Mouse (Mus musculus) heart, embryonic 16.5 days (tissue): ENCODE measurements around the gene Rbm34. TPM values are rescaled to one million over a fixed set of nuclear protein-coding genes. Genes with fewer than 3 reads are reported as not detected.
A peak's percentile ranks its signal among the peaks of the same experiment; 100 is the strongest.
"Not testable (repeated sequence)": the region's sequence is repeated elsewhere in the genome, so short reads cannot be mapped to it uniquely, and the experiment has no call there.

Experiments
- ATAC-seq: fragments of 200-750 bp; cut with Nextera tagmentation; replicated peaks from 2 replicates; pipeline ENCODE4 v1.8.0; 2017; ENCODE audit warnings: moderate number of reproducible peaks; ENCODE audit not compliant: insufficient read depth, low FRiP score; ENCODE audit errors: extremely low read depth
- H3K27ac ChIP-seq: fragments of 300-500 bp; sonication (generic); 2 replicates; pipeline ENCODE4 v1.5.1; 2014; ENCODE audit warnings: mild to moderate bottlenecking, low read length, control low read depth, moderate library complexity
- H3K27me3 ChIP-seq: fragments of 300-500 bp; sonication (generic); 2 replicates; pipeline ENCODE4 v1.6.1; 2014; ENCODE audit warnings: low read length, mixed read lengths; ENCODE audit not compliant: control insufficient read depth, insufficient read depth
- H3K36me3 ChIP-seq: fragments of 300-500 bp; sonication (generic); 2 replicates; pipeline ENCODE4 v1.6.1; 2014; ENCODE audit not compliant: control insufficient read depth, insufficient read depth
- H3K4me1 ChIP-seq: fragments of 300-500 bp; sonication (generic); 2 replicates; pipeline ENCODE4 v1.6.1; 2014; ENCODE audit warnings: low read length, mixed read lengths; ENCODE audit not compliant: control insufficient read depth, insufficient read depth
- H3K4me2 ChIP-seq: fragments of 300-500 bp; sonication (generic); 2 replicates; pipeline ENCODE4 v1.6.1; 2014; ENCODE audit warnings: low read depth, mild to moderate bottlenecking, control low read depth, low read length
- H3K4me3 ChIP-seq: fragments of 300-500 bp; sonication (generic); 2 replicates; pipeline ENCODE4 v1.5.1; 2014; ENCODE audit warnings: mild to moderate bottlenecking, control low read depth, low read length
- H3K9ac ChIP-seq: fragments of 300-500 bp; sonication (generic); 2 replicates; pipeline ENCODE4 v1.6.1; 2014; ENCODE audit warnings: low read length, control low read depth
- H3K9me3 ChIP-seq: fragments of 300-500 bp; sonication (generic); replicated peaks from 2 replicates; pipeline ENCODE4 v1.6.1; 2016; ENCODE audit warnings: low read length; ENCODE audit not compliant: control insufficient read depth
- WGBS: fragments of 180-500 bp; shearing (Covaris S2); extraction: QIAGEN DNeasy Blood & Tissue Kit; methylation state at CpG from one replicate; pipeline ENCODE4 v1.1.7; 2014; 5-methylcytosine and 5-hydroxymethylcytosine counted together
- polyA plus RNA-seq: library from polyadenylated mRNA; unstranded; fragments of >200 nt; fragmentation: Nextera tagmentation; extraction: Ambion mirVana; gene quantifications from 2 replicates; pipeline ENCODE4 v1.2.1, GENCODE M21; 2015

The Rbm34 gene
- polyA plus RNA-seq, 1 experiment from 2014 or later: 11.5 TPM

GRCm38 (mm10) chr8:126918356-126918755 lies 52.5 kb downstream of the Rbm34 start:
- no peaks in the 10 kb centered on the region for H3K36me3 ChIP-seq
- H3K27ac ChIP-seq: no peak overlapping the region; the same call in 1 of the 2 replicates
- 100% methylated on average over 1 of the region's 1 CpGs for WGBS
- no peak for ATAC-seq
- H3K4me3 ChIP-seq: no peak overlapping the region
- no peaks in the 10 kb centered on the region for H3K27me3 ChIP-seq
- peaks cover 39% of the 10 kb centered on the region for H3K4me1 ChIP-seq
- H3K9ac ChIP-seq: no peak overlapping the region
- no peak overlapping the region for H3K4me2 ChIP-seq
- H3K9me3 ChIP-seq: no peaks in the 10 kb centered on the region

- Histone ChIP-seq H3K4me1 (peaks cover 42% of the 10 kb centered on the region), H3K36me3 (no peaks in the 10 kb centered on the region), H3K4me2 (no peak overlapping the region), H3K27ac (peak overlapping the region; percentile 60), H3K4me3 (no peak overlapping the region), H3K27me3 (no peaks in the 10 kb centered on the region), H3K9me3 (no peaks in the 10 kb centered on the region), H3K9ac (no peak overlapping the region)
- ATAC-seq: no peak
- 23% methylated on average over 6 of the region's 6 CpGs for whole genome bisulfite sequencing
Observed at GRCm38 (mm10) chr8:126917179-126917905, 53.5 kb downstream of the Rbm34 start.

DNA sequence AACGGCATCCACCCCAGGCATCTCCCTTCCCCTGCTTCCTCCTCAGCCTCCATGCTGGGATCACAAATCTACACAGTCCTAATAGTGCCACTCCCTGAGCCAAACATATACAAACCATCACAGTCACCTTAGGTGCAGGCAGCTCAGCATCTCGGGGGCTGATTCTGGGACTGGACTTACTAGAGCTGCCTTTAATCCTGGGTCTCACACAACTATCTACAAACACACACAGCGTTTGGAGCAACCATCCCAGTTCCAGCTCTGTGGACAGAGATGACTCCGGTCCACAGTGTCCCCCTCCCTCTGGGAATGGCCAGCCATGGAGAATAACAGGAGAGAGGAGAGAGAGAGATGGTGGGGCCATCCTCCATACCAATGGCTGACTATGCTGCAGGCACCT lies 54.3 kb downstream of the Rbm34 start:
- 73% methylated on average over 4 of the region's 4 CpGs for WGBS
- H3K9me3 ChIP-seq: no peaks in the 10 kb centered on the region
- H3K9ac ChIP-seq: no peak overlapping the region
- H3K4me1 ChIP-seq: peaks cover 42% of the 10 kb centered on the region
- H3K36me3 ChIP-seq: no peaks in the 10 kb centered on the region
- ATAC-seq: no peak
- H3K27ac ChIP-seq: no peak overlapping the region
- H3K4me3 ChIP-seq: no peak overlapping the region
- H3K4me2 ChIP-seq: no peak overlapping the region
- H3K27me3 ChIP-seq: no peaks in the 10 kb centered on the region

DNA sequence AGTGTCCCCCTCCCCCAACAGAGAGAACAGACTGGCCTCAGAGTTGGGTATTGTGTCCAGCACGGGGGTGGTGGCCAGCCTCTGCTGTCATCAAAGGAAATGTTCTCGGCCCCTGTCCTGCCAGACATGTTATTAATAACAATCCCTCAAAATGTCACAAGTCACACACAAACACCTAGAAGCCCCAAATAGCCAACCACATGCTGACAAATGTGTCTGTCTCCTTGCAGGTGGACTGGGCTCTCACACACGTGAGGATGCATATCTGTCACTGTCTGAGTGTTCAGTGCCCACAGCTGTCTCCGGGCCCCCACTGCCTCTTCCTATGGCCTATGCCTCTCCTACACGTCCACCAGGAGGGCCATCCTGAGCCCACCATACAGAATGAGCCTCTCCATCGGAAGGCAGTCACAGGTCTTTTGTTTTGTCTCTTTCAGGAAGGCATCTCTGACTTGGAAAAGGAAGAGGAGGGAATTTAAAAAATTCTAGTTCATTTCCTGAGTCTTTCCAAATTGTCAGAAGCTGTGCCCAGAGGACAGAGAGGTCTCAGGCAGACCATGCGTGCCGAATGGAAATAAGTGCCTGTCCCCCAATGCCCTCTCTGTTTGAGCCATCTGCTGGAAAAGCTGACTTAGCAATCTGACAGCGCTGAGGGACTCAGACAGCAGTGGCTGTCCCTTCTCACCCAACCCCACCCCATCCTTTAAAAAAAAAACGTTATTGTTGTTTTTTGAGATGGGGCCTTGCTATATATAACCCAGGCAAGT lies 56.1 kb downstream of the Rbm34 start:
- no peak for ATAC-seq

DNA sequence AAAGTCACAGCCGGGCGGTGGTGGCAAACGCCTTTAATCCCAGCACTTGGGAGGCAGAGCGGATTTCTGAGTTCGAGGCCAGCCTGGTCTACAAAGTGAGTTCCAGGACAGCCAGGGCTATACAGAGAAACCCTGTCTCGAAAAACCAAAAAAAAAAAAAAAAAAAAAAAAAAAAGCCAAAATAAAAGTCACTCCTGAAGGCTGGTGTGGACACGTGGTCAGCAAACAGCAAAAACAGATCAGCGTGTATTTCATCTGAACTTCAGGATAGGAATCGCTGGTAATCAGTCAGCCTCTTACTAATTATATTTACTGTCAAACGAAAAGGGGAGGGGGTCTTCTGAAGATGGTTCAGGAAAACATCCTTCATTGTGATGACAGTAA lies 56.8 kb downstream of the Rbm34 start:
- 67% methylated on average over 10 of the region's 10 CpGs for WGBS
- H3K9ac ChIP-seq: not testable (repeated sequence)

More for the DNA sequence above, 56.1 kb downstream of the Rbm34 start:
- Histone ChIP-seq H3K27ac (0 out of 2 replicates have a peak overlapping the region, but pooled peaks have one; percentile 19), H3K4me2 (no peak overlapping the region), H3K9me3 (no peaks in the 10 kb centered on the region), H3K9ac (no peak overlapping the region), H3K27me3 (no peaks in the 10 kb centered on the region), H3K4me1 (peaks cover 42% of the 10 kb centered on the region), H3K4me3 (no peak overlapping the region), H3K36me3 (no peaks in the 10 kb centered on the region)
- 30% methylated on average over 10 of the region's 10 CpGs for WGBS

DNA sequence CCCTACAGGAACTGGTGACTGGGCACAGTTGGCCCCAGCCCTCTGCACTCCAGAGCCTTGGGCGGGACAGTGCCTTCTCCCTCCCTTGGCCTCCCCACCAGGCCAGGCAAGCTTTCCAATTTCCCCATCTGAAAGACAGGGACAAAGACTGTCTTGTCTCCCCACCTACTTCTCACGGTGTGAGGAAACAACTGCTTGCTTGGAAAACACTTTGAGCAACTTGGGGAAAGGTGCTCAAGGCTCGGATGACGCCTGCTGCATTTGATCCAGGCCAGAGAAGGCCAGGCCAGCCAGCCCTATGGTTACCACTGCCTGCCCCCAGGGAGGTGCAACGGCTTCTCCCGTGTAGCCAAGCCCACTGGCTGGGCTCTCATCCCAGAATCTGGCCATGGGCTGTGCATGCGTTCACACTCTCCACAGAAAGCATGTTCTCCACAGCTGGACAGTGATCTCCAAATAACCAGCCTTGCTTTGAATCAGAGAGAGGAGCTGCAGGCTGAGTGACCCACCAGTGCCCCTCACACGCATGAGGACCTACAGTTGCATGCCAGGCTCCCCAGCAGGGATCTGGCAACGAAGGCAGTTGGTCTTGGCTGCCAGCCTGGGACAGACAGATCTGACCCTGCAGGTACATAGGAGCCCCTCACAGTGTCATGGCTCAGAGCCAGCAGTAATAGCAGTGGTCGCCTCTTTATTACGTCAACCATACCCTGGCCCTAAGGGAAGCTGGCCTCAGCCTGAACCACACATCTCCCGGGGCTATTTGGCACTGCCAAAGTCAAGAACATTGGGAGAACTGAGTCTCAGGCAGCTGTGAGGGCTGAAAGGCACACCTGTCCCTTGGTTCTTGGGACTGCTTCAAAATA lies 57.4 kb downstream of the Rbm34 start:
- ATAC-seq: peak; percentile 60
- H3K9me3 ChIP-seq: no peaks in the 10 kb centered on the region

More for the DNA sequence above, 56.8 kb downstream of the Rbm34 start:
- not testable (repeated sequence) for H3K36me3 ChIP-seq, H3K27ac ChIP-seq, H3K4me3 ChIP-seq, ATAC-seq, H3K9me3 ChIP-seq, H3K4me2 ChIP-seq, H3K27me3 ChIP-seq
- H3K4me1 ChIP-seq: peaks cover 38% of the 10 kb centered on the region

DNA sequence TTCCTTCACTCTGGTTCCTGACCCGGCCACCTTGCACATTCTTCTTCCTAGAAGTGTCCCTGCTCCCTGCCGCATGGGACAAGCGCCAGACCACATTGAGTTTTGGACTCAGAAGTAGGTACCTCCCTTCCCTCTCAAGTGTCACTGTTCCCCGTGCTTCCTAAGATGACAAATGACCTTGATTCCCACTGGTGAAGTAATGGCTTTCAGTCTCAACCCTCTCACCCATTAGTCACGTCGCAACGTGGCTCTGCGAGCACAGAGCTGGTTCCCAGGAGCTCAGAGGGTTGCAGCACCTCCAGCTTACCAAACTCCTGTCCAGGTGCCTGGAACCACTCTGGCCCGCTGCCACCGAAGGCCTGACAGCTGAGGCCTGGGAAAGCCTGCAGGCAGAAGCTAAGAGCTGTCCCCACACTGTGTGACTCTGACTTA lies 61.5 kb downstream of the Rbm34 start:
- no peak overlapping the region for H3K4me2 ChIP-seq
- H3K27ac ChIP-seq: no peak overlapping the region
- no peaks in the 10 kb centered on the region for H3K36me3 ChIP-seq
- ATAC-seq: no peak
- H3K4me3 ChIP-seq: no peak overlapping the region
- WGBS: 54% methylated on average over 10 of the region's 10 CpGs
- no peaks in the 10 kb centered on the region for H3K27me3 ChIP-seq
- H3K4me1 ChIP-seq: peaks cover 13% of the 10 kb centered on the region
- no peaks in the 10 kb centered on the region for H3K9me3 ChIP-seq
- H3K9ac ChIP-seq: no peak overlapping the region

More for the DNA sequence above, 57.4 kb downstream of the Rbm34 start:
- no peaks in the 10 kb centered on the region for H3K36me3 ChIP-seq
- no peak overlapping the region for H3K4me2 ChIP-seq
- H3K4me3 ChIP-seq: no peak overlapping the region
- peak overlapping the region; percentile 25 for H3K27ac ChIP-seq
- 34% methylated on average over 12 of the region's 12 CpGs for WGBS
- H3K4me1 ChIP-seq: peaks cover 38% of the 10 kb centered on the region
- H3K27me3 ChIP-seq: no peaks in the 10 kb centered on the region
- 0 out of 2 replicates have a peak overlapping the region, but pooled peaks have one; percentile 13 for H3K9ac ChIP-seq

DNA sequence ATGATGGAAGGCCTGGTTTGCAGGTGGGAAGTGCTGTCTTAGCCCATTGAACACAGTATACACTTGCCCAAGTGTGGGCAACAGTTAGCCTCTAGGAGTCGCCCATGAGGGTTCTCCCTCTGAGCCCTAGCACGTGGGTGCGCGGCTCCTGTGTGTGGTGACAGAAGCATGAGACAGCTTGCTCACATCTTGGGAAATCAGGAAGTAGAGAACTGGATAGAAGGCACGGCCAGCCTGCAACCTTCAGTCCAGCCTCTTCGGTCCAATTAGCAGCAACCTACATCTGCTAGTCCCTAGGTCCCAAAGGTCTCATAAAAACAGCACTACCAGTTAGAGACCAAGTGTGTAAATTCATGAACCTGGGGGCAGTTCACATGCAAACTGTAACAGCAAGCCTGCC lies 62.1 kb downstream of the Rbm34 start:
- ATAC-seq: no peak
- H3K27ac ChIP-seq: no peak overlapping the region
- H3K4me3 ChIP-seq: no peak overlapping the region
- 68% methylated on average over 6 of the region's 6 CpGs for WGBS
- H3K9ac ChIP-seq: no peak overlapping the region
- H3K27me3 ChIP-seq: no peaks in the 10 kb centered on the region
- H3K4me2 ChIP-seq: no peak overlapping the region
- H3K4me1 ChIP-seq: peaks cover 10% of the 10 kb centered on the region
- H3K9me3 ChIP-seq: no peaks in the 10 kb centered on the region
- no peaks in the 10 kb centered on the region for H3K36me3 ChIP-seq
